Mouse (Mus musculus): ENCODE measurements around the gene Atp6v1f. TPM values are rescaled to one million over a fixed set of nuclear protein-coding genes. Genes with fewer than 3 reads are reported as not detected.

The Atp6v1f gene
- polyA plus RNA-seq, 1 experiment from 2014 or later = 184 TPM

GRCm38 (mm10) chr6:29501599-29501998 is 34.1 kb downstream of the Atp6v1f start:
- Histone ChIP-seq H3K27ac (ENCODE audit: low read depth) (no peak overlapping the region), H3K36me3 (ENCODE audit: insufficient read depth) (peaks cover 11% of the 10 kb centered on the region; the same call in 1 of the 2 replicates), H3K4me3 (ENCODE audit: low read depth, low read length) (no peak overlapping the region), H3K4me2 (no peak overlapping the region), H3K4me1 (ENCODE audit: insufficient read depth) (no peaks in the 10 kb centered on the region), H3K9ac (no peak overlapping the region), H3K27me3 (ENCODE audit: insufficient read depth, low read length) (0 out of 2 replicates have a peak, but pooled peaks cover 2% of the 10 kb centered on the region), H3K9me3 (ENCODE audit: low read depth, low read length) (no peaks in the 10 kb centered on the region)
- ATAC-seq (ENCODE audit: insufficient read depth) = no peak
- DNase-seq = no peak
- WGBS = 74% methylated on average over 1 of the region's 1 CpGs
- TF ChIP-seq CTCF (IDR thresholded peaks at IDR 0.05; ENCODE audit: low read depth) = peak; percentile 30; the same call in 1 of the 2 replicates

- Histone ChIP-seq H3K4me3 (ENCODE audit: low read depth, low read length) (no peak overlapping the region), H3K9ac (no peak overlapping the region), H3K9me3 (ENCODE audit: low read depth, low read length) (no peaks in the 10 kb centered on the region), H3K36me3 (ENCODE audit: insufficient read depth) (peaks cover 3% of the 10 kb centered on the region; the same call in 1 of the 2 replicates), H3K4me2 (no peak overlapping the region), H3K27me3 (ENCODE audit: insufficient read depth, low read length) (no peaks in the 10 kb centered on the region), H3K4me1 (ENCODE audit: insufficient read depth) (no peaks in the 10 kb centered on the region; the same call in 1 of the 2 replicates), H3K27ac (ENCODE audit: low read depth) (no peak overlapping the region)
- 82% methylated on average over 5 of the region's 5 CpGs for WGBS
- DNase-seq (no peak), ATAC-seq (ENCODE audit: insufficient read depth) (no peak)
- 0 out of 2 replicates have a peak, but pooled peaks have one; percentile 11 for TF ChIP-seq CTCF (IDR thresholded peaks at IDR 0.05; ENCODE audit: low read depth)
Observed at GRCm38 (mm10) chr6:29505493-29505892, 38.0 kb downstream of the Atp6v1f start.

GRCm38 (mm10) chr6:29506834-29507233 is 39.3 kb downstream of the Atp6v1f start:
- no peaks in the 10 kb centered on the region; the same call in 1 of the 2 replicates for H3K4me1 ChIP-seq (ENCODE audit: insufficient read depth)
- ATAC-seq (ENCODE audit: insufficient read depth) = peak; percentile 5; the same call in 1 of the 2 replicates
- no peak for TF ChIP-seq CTCF (IDR thresholded peaks at IDR 0.05; ENCODE audit: low read depth)
- H3K9me3 ChIP-seq (ENCODE audit: low read depth, low read length) = no peaks in the 10 kb centered on the region
- peaks cover 3% of the 10 kb centered on the region; the same call in 1 of the 2 replicates for H3K36me3 ChIP-seq (ENCODE audit: insufficient read depth)
- H3K27me3 ChIP-seq (ENCODE audit: insufficient read depth, low read length) = no peaks in the 10 kb centered on the region
- H3K4me3 ChIP-seq (ENCODE audit: low read depth, low read length) = peak overlapping the region; percentile 62
- peak overlapping the region; percentile 66 for H3K4me2 ChIP-seq
- 20% methylated on average over 8 of the region's 8 CpGs for WGBS
- no peak overlapping the region for H3K27ac ChIP-seq (ENCODE audit: low read depth)
- no peak for DNase-seq
- peak overlapping the region; percentile 59 for H3K9ac ChIP-seq

- Histone ChIP-seq H3K36me3 (ENCODE audit: insufficient read depth) (peaks cover 3% of the 10 kb centered on the region; the same call in 1 of the 2 replicates), H3K4me1 (ENCODE audit: insufficient read depth) (no peaks in the 10 kb centered on the region; the same call in 1 of the 2 replicates), H3K9ac (peak within 1 kb of the TSS; percentile 59), H3K4me2 (peak within 1 kb of the TSS; percentile 66), H3K27me3 (ENCODE audit: insufficient read depth, low read length) (no peaks in the 10 kb centered on the region), H3K4me3 (ENCODE audit: low read depth, low read length) (peak within 1 kb of the TSS; percentile 62), H3K9me3 (ENCODE audit: low read depth, low read length) (no peaks in the 10 kb centered on the region), H3K27ac (ENCODE audit: low read depth) (no peak within 1 kb of the TSS)
- TF ChIP-seq CTCF (IDR thresholded peaks at IDR 0.05; ENCODE audit: low read depth) = no peak
- peak; percentile 81 for ATAC-seq (ENCODE audit: insufficient read depth)
- under 1% methylated on average over 41 of the region's 47 CpGs for WGBS
- DNase-seq = peak; percentile 72
Observed at GRCm38 (mm10) chr6:29507447-29508309, 40.2 kb downstream of the Atp6v1f start, which contains the start of gene Kcp. Kcp (minus strand) TSS chr6:29507952.

DNA sequence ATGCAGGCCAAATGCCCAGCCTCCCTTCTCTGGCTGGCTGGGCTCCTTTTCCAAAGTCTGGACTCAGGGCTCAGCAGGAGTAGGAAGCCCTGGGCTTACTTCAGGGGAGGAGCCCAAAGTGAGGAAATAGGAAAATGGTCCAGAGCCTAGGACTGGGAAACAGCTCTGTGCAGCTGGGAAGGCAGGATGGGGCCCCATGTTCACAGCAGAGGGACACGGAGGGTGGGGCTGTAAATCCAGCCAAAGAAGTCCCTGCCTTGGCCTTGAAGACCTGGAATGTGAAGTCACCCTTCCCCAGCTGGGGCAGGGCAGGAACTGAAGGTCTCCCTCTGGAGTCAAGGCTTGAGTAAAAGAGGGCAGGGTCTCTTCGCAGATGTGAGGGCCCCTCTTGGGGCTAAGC is 41.6 kb downstream of the Atp6v1f start:
- no peak overlapping the region for H3K4me3 ChIP-seq (ENCODE audit: low read depth, low read length)
- no peaks in the 10 kb centered on the region; the same call in 1 of the 2 replicates for H3K4me1 ChIP-seq (ENCODE audit: insufficient read depth)
- peak; percentile 26 for DNase-seq
- H3K9ac ChIP-seq = no peak overlapping the region
- no peak for ATAC-seq (ENCODE audit: insufficient read depth)
- no peak overlapping the region for H3K27ac ChIP-seq (ENCODE audit: low read depth)
- TF ChIP-seq CTCF (IDR thresholded peaks at IDR 0.05; ENCODE audit: low read depth) = no peak
- no peaks in the 10 kb centered on the region for H3K27me3 ChIP-seq (ENCODE audit: insufficient read depth, low read length)
- 0 out of 2 replicates have a peak, but pooled peaks cover under 1% of the 10 kb centered on the region for H3K36me3 ChIP-seq (ENCODE audit: insufficient read depth)
- no peaks in the 10 kb centered on the region for H3K9me3 ChIP-seq (ENCODE audit: low read depth, low read length)
- no peak overlapping the region for H3K4me2 ChIP-seq
- 42% methylated on average over 2 of the region's 2 CpGs for WGBS

DNA sequence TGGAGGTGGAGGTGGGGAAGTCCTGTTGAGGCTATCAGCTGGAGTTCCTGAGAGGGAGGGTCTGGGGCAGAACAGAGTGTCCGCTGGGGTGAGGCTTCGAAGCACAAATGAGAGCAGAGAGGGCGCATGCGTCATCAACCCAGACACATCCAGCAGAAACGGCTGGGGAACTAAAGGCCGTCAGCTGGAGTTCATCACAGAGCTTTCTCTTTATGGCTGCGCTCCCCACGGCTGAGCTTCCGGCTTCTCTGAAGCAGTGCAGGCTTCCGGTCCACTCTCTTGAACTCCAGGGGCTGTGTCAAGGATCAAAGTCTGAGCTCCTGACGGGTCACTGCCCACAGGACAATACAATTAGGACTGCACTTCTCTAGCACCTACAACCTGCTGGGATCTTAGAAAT is 45.8 kb downstream of the Atp6v1f start:
- Histone ChIP-seq H3K4me3 (ENCODE audit: low read depth, low read length) (0 out of 2 replicates have a peak overlapping the region, but pooled peaks have one; percentile 3), H3K27ac (ENCODE audit: low read depth) (peak overlapping the region; percentile 71; the same call in 1 of the 2 replicates), H3K36me3 (ENCODE audit: insufficient read depth) (no peaks in the 10 kb centered on the region), H3K27me3 (ENCODE audit: insufficient read depth, low read length) (no peaks in the 10 kb centered on the region), H3K4me1 (ENCODE audit: insufficient read depth) (no peaks in the 10 kb centered on the region; the same call in 1 of the 2 replicates), H3K4me2 (peak overlapping the region; percentile 55), H3K9me3 (ENCODE audit: low read depth, low read length) (no peaks in the 10 kb centered on the region), H3K9ac (no peak overlapping the region)
- TF ChIP-seq CTCF (IDR thresholded peaks at IDR 0.05; ENCODE audit: low read depth) = no peak
- DNase-seq (peak; percentile 93), ATAC-seq (ENCODE audit: insufficient read depth) (peak; percentile 84)
- WGBS = under 1% methylated on average over 11 of the region's 11 CpGs

GRCm38 (mm10) chr6:29517139-29517538 is 49.6 kb downstream of the Atp6v1f start:
- no peak overlapping the region for H3K4me2 ChIP-seq
- H3K27me3 ChIP-seq (ENCODE audit: insufficient read depth, low read length) = no peaks in the 10 kb centered on the region
- no peak overlapping the region for H3K27ac ChIP-seq (ENCODE audit: low read depth)
- peak; percentile 90 for TF ChIP-seq CTCF (IDR thresholded peaks at IDR 0.05; ENCODE audit: low read depth)
- no peaks in the 10 kb centered on the region for H3K9me3 ChIP-seq (ENCODE audit: low read depth, low read length)
- ATAC-seq (ENCODE audit: insufficient read depth) = peak; percentile 25; the same call in 1 of the 2 replicates
- no peaks in the 10 kb centered on the region; the same call in 1 of the 2 replicates for H3K4me1 ChIP-seq (ENCODE audit: insufficient read depth)
- H3K9ac ChIP-seq = no peak overlapping the region
- no peaks in the 10 kb centered on the region for H3K36me3 ChIP-seq (ENCODE audit: insufficient read depth)
- DNase-seq = peak; percentile 83
- H3K4me3 ChIP-seq (ENCODE audit: low read depth, low read length) = no peak overlapping the region
- WGBS = 5% methylated on average over 5 of the region's 5 CpGs

Other genes starting within 250 kb of the Atp6v1f start
- gene Hilpda, start 195.2 kb upstream of the Atp6v1f start, polyA plus RNA-seq (2014; fragmentation: Nextera tagmentation; extraction: Ambion mirVana) = 40.4 and 40.5 TPM in 2 replicates
- gene Fam71f2, start 188.1 kb upstream of the Atp6v1f start, polyA plus RNA-seq (2014; fragmentation: Nextera tagmentation; extraction: Ambion mirVana) = 0.42 and 0.47 TPM in 2 replicates
- gene Fam71f1, start 148.6 kb upstream of the Atp6v1f start, polyA plus RNA-seq (2014; fragmentation: Nextera tagmentation; extraction: Ambion mirVana) = 0.19 TPM in 1 of 2 replicates, not detected in the other
- gene Calu, start 119.6 kb upstream of the Atp6v1f start, polyA plus RNA-seq (2014; fragmentation: Nextera tagmentation; extraction: Ambion mirVana) = 451 and 469 TPM in 2 replicates
- 0.61 and 0.84 TPM in 2 replicates for gene Opn1sw, start 79.2 kb upstream of the Atp6v1f start, polyA plus RNA-seq (2014; fragmentation: Nextera tagmentation; extraction: Ambion mirVana)
- 15.3 and 15.8 TPM in 2 replicates for gene Ccdc136, start 71.4 kb upstream of the Atp6v1f start, polyA plus RNA-seq (2014; fragmentation: Nextera tagmentation; extraction: Ambion mirVana)
- 8.8 and 10.1 TPM in 2 replicates for gene Flnc, start 34.5 kb upstream of the Atp6v1f start, polyA plus RNA-seq (2014; fragmentation: Nextera tagmentation; extraction: Ambion mirVana)
- not detected in 2 replicates for gene Atp6v1fnb, start 3.7 kb downstream of the Atp6v1f start, polyA plus RNA-seq (2014; fragmentation: Nextera tagmentation; extraction: Ambion mirVana)
- 17.3 and 22.0 TPM in 2 replicates for gene Kcp, start 40.2 kb downstream of the Atp6v1f start, polyA plus RNA-seq (2014; fragmentation: Nextera tagmentation; extraction: Ambion mirVana)
- 3.7 and 4.2 TPM in 2 replicates for gene Irf5, start 58.9 kb downstream of the Atp6v1f start, polyA plus RNA-seq (2014; fragmentation: Nextera tagmentation; extraction: Ambion mirVana)
- 96.1 and 99.3 TPM in 2 replicates for gene Tnpo3, start 142.2 kb downstream of the Atp6v1f start, polyA plus RNA-seq (2014; fragmentation: Nextera tagmentation; extraction: Ambion mirVana)
- 2.0 and 2.1 TPM in 2 replicates for gene Tspan33, start 226.5 kb downstream of the Atp6v1f start, polyA plus RNA-seq (2014; fragmentation: Nextera tagmentation; extraction: Ambion mirVana)